Mouse (Mus musculus) kidney, adult 2 months (tissue): ENCODE measurements around the gene Sfrp5.

Source experiments
- CTCF ChIP-seq: fragments of 200-500 bp; conservative IDR thresholded peaks from 2 replicates; pipeline ENCODE4 v1.5.1; 2011; ENCODE audit warnings: low read depth, mild to moderate bottlenecking, control low read depth, low read length, moderate library complexity, mixed read lengths; ENCODE audit not compliant: insufficient read depth, insufficient read length
- POLR2A ChIP-seq: fragments of 200-500 bp; IDR thresholded peaks from one replicate; pipeline ENCODE4 v1.6.1; 2011; ENCODE audit warnings: low read depth, low read length, control low read depth

DNA sequence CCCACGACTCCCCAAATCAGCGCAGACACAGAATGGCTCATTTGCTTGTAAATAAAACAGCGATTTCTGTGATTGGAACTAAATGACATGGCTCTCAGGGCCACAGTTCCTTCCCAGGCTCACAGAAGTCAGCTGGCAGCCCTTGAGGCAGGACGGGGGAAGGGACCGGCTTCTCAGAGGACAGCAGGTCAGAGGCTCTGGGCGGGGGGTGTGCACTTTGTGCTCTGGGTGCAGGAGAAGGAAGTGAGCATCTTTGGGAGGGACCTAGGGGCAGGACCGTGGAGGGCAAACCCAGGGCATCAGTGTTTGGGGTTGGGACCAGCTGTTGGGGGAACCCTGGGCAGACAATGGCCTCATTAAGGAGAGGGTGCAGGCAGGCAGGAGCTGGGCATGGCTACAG lies 7.4 kb upstream of the Sfrp5 start:
- TF ChIP-seq POLR2A (no peak), CTCF (no peak)
